Mouse (Mus musculus): Measurements from ENCODE around the gene App. TPM values are rescaled to one million over a fixed set of nuclear protein-coding genes. Genes with fewer than 3 reads are reported as not detected.

App gene
- polyA plus RNA-seq, 1 experiment from 2014 or later: 175 TPM

DNA sequence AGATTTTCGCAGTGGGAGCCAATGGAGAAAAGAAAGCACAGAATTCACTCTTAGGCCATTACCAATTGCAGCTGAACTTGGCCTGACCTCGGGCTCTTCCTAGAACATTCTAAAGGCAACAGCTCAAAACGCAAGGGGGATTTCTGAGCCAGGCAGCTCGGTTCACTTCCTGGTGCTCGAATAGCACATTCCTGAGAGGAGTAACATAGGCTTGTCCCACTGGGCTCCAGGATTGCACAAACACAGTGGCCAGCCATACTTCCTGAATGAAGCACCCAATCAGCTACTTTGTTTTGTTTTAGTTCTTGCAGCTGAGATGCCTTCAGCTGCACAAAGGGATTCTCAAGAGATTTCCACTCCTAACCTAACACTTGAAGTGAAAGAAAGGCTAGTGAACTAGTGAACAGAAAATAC is 40.1 kb downstream of the App start:
- Histone ChIP-seq H3K4me3 (replicated peaks) (peak overlapping the region; percentile 7; the same call in 1 of the 2 replicates), H3K4me2 (peak overlapping the region; percentile 42), H3K4me1 (peaks cover 24% of the 10 kb centered on the region), H3K9ac (no peak overlapping the region), H3K36me3 (no peaks in the 10 kb centered on the region), H3K9me3 (no peaks in the 10 kb centered on the region), H3K27ac (peak overlapping the region; percentile 85), H3K27me3 (replicated peaks) (no peaks in the 10 kb centered on the region)
- WGBS: 12% methylated on average over 5 of the region's 5 CpGs
- peak; percentile 75 for ATAC-seq (ENCODE audit: insufficient read depth, low FRiP score, low read depth)

- Histone ChIP-seq H3K4me2 (peak overlapping the region; percentile 42), H3K9me3 (no peaks in the 10 kb centered on the region), H3K4me1 (peaks cover 27% of the 10 kb centered on the region), H3K27me3 (replicated peaks) (no peaks in the 10 kb centered on the region), H3K9ac (no peak overlapping the region), H3K4me3 (replicated peaks) (0 out of 2 replicates have a peak overlapping the region, but pooled peaks have one; percentile 7), H3K36me3 (no peaks in the 10 kb centered on the region), H3K27ac (peak overlapping the region; percentile 85)
- ATAC-seq (ENCODE audit: insufficient read depth, low FRiP score, low read depth): peak; percentile 48; the same call in 1 of the 2 replicates
- 36% methylated on average over 8 of the region's 8 CpGs for WGBS
Observed at GRCm38 (mm10) chr16:85133057-85133456, 40.5 kb downstream of the App start.

GRCm38 (mm10) chr16:85132182-85132581 is 41.4 kb downstream of the App start:
- peaks cover 35% of the 10 kb centered on the region for H3K4me1 ChIP-seq

GRCm38 (mm10) chr16:85130861-85131556 is 42.6 kb downstream of the App start:
- Histone ChIP-seq H3K27me3 (replicated peaks) (no peaks in the 10 kb centered on the region), H3K4me2 (no peak overlapping the region), H3K9ac (no peak overlapping the region), H3K4me3 (replicated peaks) (no peak overlapping the region), H3K9me3 (no peaks in the 10 kb centered on the region), H3K27ac (no peak overlapping the region), H3K4me1 (peaks cover 42% of the 10 kb centered on the region), H3K36me3 (no peaks in the 10 kb centered on the region)
- no peak for ATAC-seq (ENCODE audit: insufficient read depth, low FRiP score, low read depth)
- WGBS: 82% methylated on average over 7 of the region's 7 CpGs

More at GRCm38 (mm10) chr16:85132182-85132581, 41.4 kb downstream of the App start:
- Histone ChIP-seq H3K27me3 (replicated peaks) (no peaks in the 10 kb centered on the region), H3K9ac (no peak overlapping the region), H3K36me3 (no peaks in the 10 kb centered on the region), H3K4me3 (replicated peaks) (no peak overlapping the region), H3K4me2 (no peak overlapping the region), H3K9me3 (no peaks in the 10 kb centered on the region), H3K27ac (peak overlapping the region; percentile 85; the same call in 1 of the 2 replicates)
- ATAC-seq (ENCODE audit: insufficient read depth, low FRiP score, low read depth): no peak
- 62% methylated on average over 5 of the region's 5 CpGs for WGBS

GRCm38 (mm10) chr16:85128693-85129657 is 44.6 kb downstream of the App start:
- Histone ChIP-seq H3K27ac (peak overlapping the region; percentile 80), H3K4me1 (peaks cover 38% of the 10 kb centered on the region), H3K4me3 (replicated peaks) (no peak overlapping the region), H3K36me3 (no peaks in the 10 kb centered on the region), H3K9ac (no peak overlapping the region), H3K27me3 (replicated peaks) (no peaks in the 10 kb centered on the region), H3K4me2 (no peak overlapping the region), H3K9me3 (no peaks in the 10 kb centered on the region)
- no peak for ATAC-seq (ENCODE audit: insufficient read depth, low FRiP score, low read depth)
- 18% methylated on average over 13 of the region's 13 CpGs for WGBS

DNA sequence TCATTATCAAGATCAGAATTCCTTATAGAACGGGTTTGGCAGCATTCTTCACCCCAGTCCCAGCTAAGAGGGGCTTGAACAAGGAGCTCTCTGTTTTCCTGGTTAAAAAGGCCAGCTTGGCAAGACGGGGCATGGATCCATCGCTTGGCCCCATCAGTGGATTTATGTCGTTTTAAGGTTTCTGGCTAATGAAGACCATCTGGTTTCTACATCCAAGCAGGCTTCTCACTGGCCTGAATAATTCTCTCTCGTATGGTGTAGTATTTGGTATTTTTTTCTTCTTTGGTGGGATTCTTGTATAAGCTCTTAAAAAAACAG is 45.3 kb downstream of the App start:
- ATAC-seq (ENCODE audit: insufficient read depth, low FRiP score, low read depth): peak; percentile 37; the same call in 1 of the 2 replicates
- Histone ChIP-seq H3K4me1 (peaks cover 32% of the 10 kb centered on the region), H3K9me3 (no peaks in the 10 kb centered on the region), H3K4me3 (replicated peaks) (no peak overlapping the region), H3K27me3 (replicated peaks) (no peaks in the 10 kb centered on the region), H3K36me3 (no peaks in the 10 kb centered on the region), H3K4me2 (no peak overlapping the region), H3K9ac (no peak overlapping the region), H3K27ac (peak overlapping the region; percentile 80)
- 22% methylated on average over 5 of the region's 5 CpGs for WGBS

- Histone ChIP-seq H3K36me3 (no peaks in the 10 kb centered on the region), H3K27ac (peak overlapping the region; percentile 80), H3K4me3 (replicated peaks) (no peak overlapping the region), H3K27me3 (replicated peaks) (no peaks in the 10 kb centered on the region), H3K4me2 (no peak overlapping the region; the same call in 1 of the 2 replicates), H3K9ac (no peak overlapping the region), H3K9me3 (no peaks in the 10 kb centered on the region), H3K4me1 (peaks cover 30% of the 10 kb centered on the region)
- WGBS: 70% methylated on average over 11 of the region's 11 CpGs
- no peak for ATAC-seq (ENCODE audit: insufficient read depth, low FRiP score, low read depth)
Observed at GRCm38 (mm10) chr16:85127661-85128346, 45.8 kb downstream of the App start.

- peaks cover 28% of the 10 kb centered on the region for H3K4me1 ChIP-seq
- H3K9ac ChIP-seq: no peak overlapping the region
- H3K27me3 ChIP-seq (replicated peaks): no peaks in the 10 kb centered on the region
- no peak for ATAC-seq (ENCODE audit: insufficient read depth, low FRiP score, low read depth)
- no peak overlapping the region for H3K4me3 ChIP-seq (replicated peaks)
- WGBS: 87% methylated on average over 4 of the region's 4 CpGs
- no peak overlapping the region for H3K4me2 ChIP-seq
- H3K27ac ChIP-seq: no peak overlapping the region
- H3K9me3 ChIP-seq: no peaks in the 10 kb centered on the region
- peaks cover under 1% of the 10 kb centered on the region; the same call in 1 of the 2 replicates for H3K36me3 ChIP-seq
Observed at GRCm38 (mm10) chr16:85124649-85125048, 48.9 kb downstream of the App start.

- Histone ChIP-seq H3K4me2 (no peak overlapping the region), H3K9ac (no peak overlapping the region), H3K4me1 (peaks cover 4% of the 10 kb centered on the region; the same call in 1 of the 2 replicates), H3K27me3 (replicated peaks) (no peaks in the 10 kb centered on the region), H3K9me3 (no peaks in the 10 kb centered on the region), H3K4me3 (replicated peaks) (no peak overlapping the region), H3K27ac (no peak overlapping the region), H3K36me3 (peaks cover 5% of the 10 kb centered on the region; the same call in 1 of the 2 replicates)
- ATAC-seq (ENCODE audit: insufficient read depth, low FRiP score, low read depth): no peak
- WGBS: 76% methylated on average over 5 of the region's 5 CpGs
Observed at GRCm38 (mm10) chr16:85121983-85122382, 51.6 kb downstream of the App start.

DNA sequence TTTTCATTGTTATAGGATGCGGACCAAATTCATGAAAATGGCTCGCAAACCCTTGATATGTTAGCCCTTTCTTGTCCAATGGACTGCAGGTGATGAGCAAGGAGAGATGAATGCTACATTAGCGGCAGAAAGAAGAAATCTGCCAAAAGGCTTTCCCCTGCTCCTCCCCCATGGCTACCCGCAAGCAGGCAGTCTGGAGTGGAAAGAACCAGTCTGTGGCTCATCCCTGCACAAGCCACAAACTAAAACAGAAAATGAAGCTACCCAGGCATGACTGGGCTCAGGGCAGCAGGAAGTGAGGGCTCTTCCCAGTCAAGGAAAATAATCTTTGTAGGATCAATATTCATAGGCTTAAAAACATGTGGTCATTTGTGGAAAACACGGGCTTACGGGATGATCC is 54.6 kb downstream of the App start:
- ATAC-seq (ENCODE audit: insufficient read depth, low FRiP score, low read depth): no peak
- Histone ChIP-seq H3K27me3 (replicated peaks) (no peaks in the 10 kb centered on the region), H3K27ac (no peak overlapping the region), H3K9ac (no peak overlapping the region), H3K36me3 (peaks cover 5% of the 10 kb centered on the region; the same call in 1 of the 2 replicates), H3K4me3 (replicated peaks) (no peak overlapping the region), H3K9me3 (no peaks in the 10 kb centered on the region), H3K4me2 (no peak overlapping the region), H3K4me1 (no peaks in the 10 kb centered on the region)
- WGBS: 93% methylated on average over 6 of the region's 6 CpGs

DNA sequence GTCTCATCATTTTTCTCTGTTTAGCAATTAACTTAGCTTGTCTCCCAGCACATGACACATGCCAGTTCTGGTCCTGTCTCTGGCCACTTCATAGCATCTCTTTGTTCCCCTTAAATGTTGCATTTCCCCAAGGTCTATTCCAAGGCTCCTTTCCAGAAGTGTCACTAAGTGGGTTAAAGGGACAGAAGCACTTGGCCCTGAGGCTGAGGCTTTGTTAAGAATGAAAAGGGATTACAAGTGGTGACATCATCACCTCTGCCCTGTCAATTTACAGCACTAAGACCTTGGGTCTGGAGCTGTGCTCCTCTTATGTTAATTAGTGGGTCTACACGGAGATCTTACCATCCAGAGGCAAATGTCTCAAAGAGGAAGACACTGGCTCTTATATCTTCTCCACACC is 56.0 kb downstream of the App start:
- WGBS: 75% methylated on average over 1 of the region's 1 CpGs
- H3K36me3 ChIP-seq: peaks cover 5% of the 10 kb centered on the region; the same call in 1 of the 2 replicates
- no peaks in the 10 kb centered on the region for H3K4me1 ChIP-seq
- H3K9me3 ChIP-seq: no peaks in the 10 kb centered on the region
- no peak overlapping the region for H3K4me3 ChIP-seq (replicated peaks)
- ATAC-seq (ENCODE audit: insufficient read depth, low FRiP score, low read depth): no peak
- H3K27me3 ChIP-seq (replicated peaks): no peaks in the 10 kb centered on the region
- H3K27ac ChIP-seq: no peak overlapping the region
- H3K9ac ChIP-seq: no peak overlapping the region
- no peak overlapping the region for H3K4me2 ChIP-seq
